Mouse (Mus musculus) olfactory bulb, adult 2 months (tissue): ENCODE results near the gene Dnah10. TPM values are rescaled to one million over a fixed set of nuclear protein-coding genes. Genes with fewer than 3 reads are reported as not detected.
A peak's percentile ranks its signal among the peaks of the same experiment; 100 is the strongest.
"Not testable (repeated sequence)": the region's sequence is repeated elsewhere in the genome, so short reads cannot be mapped to it uniquely, and the experiment has no call there.

Experiments used
- H3K27ac ChIP-seq: fragments of 200-500 bp; 2 replicates; pipeline ENCODE4 v1.5.1; 2012; ENCODE audit warnings: low read depth, low read length; ENCODE audit not compliant: insufficient read depth
- H3K4me1 ChIP-seq: fragments of 200-500 bp; 2 replicates; pipeline ENCODE4 v1.6.1; 2012; ENCODE audit warnings: low read length; ENCODE audit not compliant: control insufficient read depth, insufficient read depth
- H3K4me3 ChIP-seq: fragments of 200-500 bp; 2 replicates; pipeline ENCODE4 v1.5.1; 2012; ENCODE audit warnings: mild to moderate bottlenecking, low read depth, low read length, moderate library complexity; ENCODE audit not compliant: insufficient read depth
- CTCF ChIP-seq: fragments of 200-500 bp; IDR thresholded peaks from 2 replicates; pipeline ENCODE4 v1.5.1; 2012; ENCODE audit warnings: low read depth, mild to moderate bottlenecking, low read length, moderate library complexity; ENCODE audit not compliant: insufficient read depth
- POLR2A ChIP-seq: fragments of 200-500 bp; IDR thresholded peaks from 2 replicates; pipeline ENCODE4 v1.6.1; 2012; ENCODE audit warnings: mild to moderate bottlenecking, low read depth, low read length, moderate library complexity; ENCODE audit not compliant: insufficient read depth
- WGBS: fragments of 180-500 bp; shearing (Covaris S2); methylation state at CpG from one replicate; pipeline ENCODE4 v1.1.7; 2018; 5-methylcytosine and 5-hydroxymethylcytosine counted together
- polyA plus RNA-seq: library from polyadenylated mRNA; stranded (reverse); fragments of >200 nt; gene quantifications from 2 replicates; pipeline ENCODE4 v1.2.4, GENCODE M21; 2012; ENCODE audit warnings: low replicate concordance; ENCODE audit not compliant: missing spikeins, insufficient read depth, insufficient read length

Gene Dnah10
- polyA plus RNA-seq, 1 experiment, result not detected

- Histone ChIP-seq H3K27ac (no peak overlapping the region), H3K4me3 (no peak overlapping the region), H3K4me1 (no peaks in the 10 kb centered on the region)
- TF ChIP-seq POLR2A, result no peak
- no peak for TF ChIP-seq CTCF
- 92% methylated on average over 15 of the region's 15 CpGs for WGBS
Observed at GRCm38 (mm10) chr5:124746220-124746619, 21.3 kb downstream of the Dnah10 start.

GRCm38 (mm10) chr5:124748296-124748695 is 23.4 kb downstream of the Dnah10 start:
- H3K4me3 ChIP-seq, result no peak overlapping the region
- 88% methylated on average over 18 of the region's 18 CpGs for WGBS
- no peak overlapping the region for H3K27ac ChIP-seq
- H3K4me1 ChIP-seq, result no peaks in the 10 kb centered on the region
- TF ChIP-seq POLR2A, result no peak
- no peak for TF ChIP-seq CTCF

GRCm38 (mm10) chr5:124751656-124752055 is 26.8 kb downstream of the Dnah10 start:
- Histone ChIP-seq H3K4me1 (no peaks in the 10 kb centered on the region), H3K27ac (no peak overlapping the region), H3K4me3 (no peak overlapping the region)
- 57% methylated on average over 9 of the region's 9 CpGs for WGBS
- TF ChIP-seq POLR2A, result no peak
- no peak for TF ChIP-seq CTCF

GRCm38 (mm10) chr5:124761011-124761410 is 36.1 kb downstream of the Dnah10 start:
- H3K27ac ChIP-seq, result no peak overlapping the region
- WGBS, result 64% methylated on average over 18 of the region's 18 CpGs
- H3K4me1 ChIP-seq, result no peaks in the 10 kb centered on the region
- no peak for TF ChIP-seq POLR2A
- no peak for TF ChIP-seq CTCF
- H3K4me3 ChIP-seq, result no peak overlapping the region

GRCm38 (mm10) chr5:124761787-124762186 is 36.9 kb downstream of the Dnah10 start:
- Histone ChIP-seq H3K4me1 (no peaks in the 10 kb centered on the region), H3K4me3 (no peak overlapping the region), H3K27ac (no peak overlapping the region)
- 100% methylated on average over 1 of the region's 1 CpGs for WGBS
- TF ChIP-seq POLR2A, result no peak
- TF ChIP-seq CTCF, result no peak

- Histone ChIP-seq H3K27ac (no peak overlapping the region), H3K4me3 (no peak overlapping the region), H3K4me1 (no peaks in the 10 kb centered on the region)
- TF ChIP-seq CTCF (no peak), POLR2A (no peak)
- 80% methylated on average over 3 of the region's 3 CpGs for WGBS
Observed at GRCm38 (mm10) chr5:124774552-124774951, 49.7 kb downstream of the Dnah10 start.

- not testable (repeated sequence) for H3K4me1 ChIP-seq, H3K4me3 ChIP-seq, H3K27ac ChIP-seq
- WGBS, result 83% methylated on average over 4 of the region's 4 CpGs
Observed at GRCm38 (mm10) chr5:124776289-124776688, 51.4 kb downstream of the Dnah10 start.

GRCm38 (mm10) chr5:124777178-124777709 is 52.4 kb downstream of the Dnah10 start:
- TF ChIP-seq POLR2A, result no peak
- TF ChIP-seq CTCF, result peak; percentile 57
- WGBS, result 61% methylated on average over 6 of the region's 6 CpGs
- H3K27ac ChIP-seq, result no peak overlapping the region
- no peaks in the 10 kb centered on the region for H3K4me1 ChIP-seq
- no peak overlapping the region for H3K4me3 ChIP-seq

GRCm38 (mm10) chr5:124779926-124780325 is 55.0 kb downstream of the Dnah10 start:
- Histone ChIP-seq H3K27ac (no peak overlapping the region), H3K4me1 (no peaks in the 10 kb centered on the region), H3K4me3 (no peak overlapping the region)
- 96% methylated on average over 7 of the region's 7 CpGs for WGBS
- TF ChIP-seq CTCF (no peak), POLR2A (no peak)

- H3K27ac ChIP-seq, result no peak overlapping the region
- TF ChIP-seq POLR2A (no peak), CTCF (no peak)
- WGBS, result 88% methylated on average over 8 of the region's 8 CpGs
- H3K4me3 ChIP-seq, result no peak overlapping the region
- no peaks in the 10 kb centered on the region for H3K4me1 ChIP-seq
Observed at GRCm38 (mm10) chr5:124781696-124782095, 56.8 kb downstream of the Dnah10 start.
